Mouse (Mus musculus) layer of hippocampus, adult 9-10 months (tissue): ENCODE results near the gene Ppp1r14d.

Source experiments
- DNase-seq: peaks from one replicate; pipeline ENCODE4 v3.0.0; 2022; ENCODE audit warnings: low spot score

The Ppp1r14d gene

DNA sequence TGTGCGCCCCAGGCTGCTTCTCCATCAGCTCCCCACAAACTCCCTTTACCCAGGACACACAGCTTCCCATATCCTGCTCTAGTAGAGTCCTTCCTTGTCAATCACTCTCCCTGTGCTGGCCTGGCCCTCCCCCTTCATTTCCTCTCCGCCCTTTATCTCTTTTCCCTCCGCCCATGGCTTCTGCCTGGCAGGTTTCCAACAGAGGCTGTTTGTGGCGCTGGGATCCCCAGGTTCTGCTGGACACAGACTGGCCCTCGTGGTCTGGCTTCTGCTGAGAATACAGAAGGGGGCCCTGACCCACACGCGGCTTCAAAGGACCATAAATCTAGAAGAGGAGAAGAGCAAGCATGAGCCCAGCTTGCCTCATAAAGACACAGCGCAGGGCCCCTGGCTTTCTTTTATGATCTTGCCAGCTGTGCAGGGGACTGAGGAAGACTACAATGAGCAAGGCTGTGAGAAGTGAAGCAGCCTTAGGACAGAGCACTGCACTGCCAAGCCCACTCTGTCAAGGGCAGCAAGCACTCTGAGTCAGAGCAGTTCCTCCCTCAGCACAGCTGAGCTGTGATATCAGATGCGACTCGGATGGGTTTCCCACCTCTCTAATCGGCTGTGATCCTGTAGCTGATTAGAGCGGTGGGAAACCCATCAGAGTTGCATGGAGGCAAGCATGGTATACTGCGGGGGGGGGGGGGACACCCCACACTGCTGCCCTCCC, 56.7 kb downstream of the Ppp1r14d start:
- DNase-seq = no peak

DNA sequence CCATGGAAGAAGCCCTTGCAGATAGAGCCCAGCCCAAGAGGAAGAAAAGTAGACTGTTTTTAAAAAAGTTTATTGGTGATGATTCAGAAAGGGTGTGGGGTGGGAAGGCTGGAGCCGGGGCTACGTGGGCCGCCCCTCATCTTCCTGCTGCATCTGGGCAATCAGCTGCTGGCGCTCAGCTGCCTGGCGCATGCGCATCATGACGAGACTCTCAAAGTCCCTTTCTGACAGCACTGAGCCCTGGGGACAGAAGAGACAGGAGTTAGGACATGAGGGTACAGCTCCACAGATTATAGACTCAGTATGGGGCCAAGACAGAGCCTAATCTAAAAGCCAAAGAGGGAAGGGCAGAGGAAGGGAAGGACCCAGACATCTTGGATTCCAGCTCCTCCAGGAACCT, 57.3 kb downstream of the Ppp1r14d start:
- DNase-seq = no peak

DNA sequence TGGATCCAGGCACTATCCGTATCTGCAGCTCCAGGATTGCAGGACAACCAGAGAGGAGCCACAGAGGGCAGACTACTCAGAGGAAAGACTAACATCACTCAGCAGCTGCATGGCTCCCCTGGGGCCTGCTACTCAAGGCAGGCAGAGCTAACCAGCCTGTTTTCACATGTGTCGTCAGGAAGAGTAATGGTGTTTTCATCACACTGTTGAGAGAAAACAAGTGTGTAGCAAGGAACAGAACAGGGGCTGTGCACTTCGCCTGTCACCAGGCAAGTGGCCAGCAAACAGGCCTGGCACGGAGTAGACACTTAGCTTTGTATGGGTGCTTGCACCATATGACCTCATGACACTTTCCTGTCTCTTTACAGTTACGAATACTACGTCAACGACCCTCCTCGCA, 58.1 kb downstream of the Ppp1r14d start:
- DNase-seq = no peak

DNA sequence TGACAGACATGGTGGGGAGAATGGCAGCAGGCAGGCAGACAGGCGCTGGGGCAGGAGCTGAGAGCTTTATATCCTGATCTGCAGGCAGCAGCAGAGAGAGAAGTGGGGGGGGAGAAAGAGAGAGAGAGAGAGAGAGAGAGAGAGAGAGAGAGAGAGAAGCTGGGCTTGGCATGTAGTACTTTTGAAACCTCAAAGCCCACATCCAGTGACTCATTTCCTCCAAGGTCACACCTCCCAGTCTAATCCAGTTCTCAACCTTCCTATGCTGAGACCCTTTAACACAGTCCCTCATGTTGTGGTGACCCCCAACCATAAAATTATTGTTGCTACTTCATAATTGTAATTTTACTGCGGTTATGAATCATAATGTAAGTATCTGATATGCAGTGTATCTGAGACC, 59.4 kb downstream of the Ppp1r14d start:
- DNase-seq = no peak
